ENCODE assay signal across 14 mouse cellular contexts in genomic region chr17:30360654-30361053, GRCm38 (mm10).
DNase-seq lines count a peak whose midpoint lies in the region; ATAC-seq lines count a peak whose summit lies in the region.
"Had no signal": no experiment of that assay in that cellular context is flagged by ENCODE, and none has a peak within 500 bp of the region (broad histone marks: within the 10 kb centered on the region; RNA-seq: fewer than 3 reads in every experiment).

No protein-coding gene starts in this region.

- H3K9ac ChIP-seq in lung, embryonic 15.5 days = no peak overlapping the region
- H3K9ac ChIP-seq in intestine, embryonic 16.5 days (ENCODE audit: low read depth, low read length) = no peak overlapping the region
- no peak overlapping the region for H3K9ac ChIP-seq in stomach, embryonic 16.5 days (ENCODE audit: low read length)
- H3K9ac ChIP-seq: limb, embryonic 15.5 days had no signal

- no peaks in the 10 kb centered on the region for H3K27me3 ChIP-seq in lung, embryonic 15.5 days
- H3K27me3 ChIP-seq in intestine, embryonic 16.5 days (replicated peaks; ENCODE audit: control insufficient read depth, insufficient read depth, low read length) = no peaks in the 10 kb centered on the region
- H3K27me3 ChIP-seq in stomach, embryonic 16.5 days (ENCODE audit: control insufficient read depth, insufficient read depth, low read length) = no peaks in the 10 kb centered on the region
- H3K27me3 ChIP-seq: limb, embryonic 15.5 days had no signal

- intact Hi-C loops in gastrocnemius, postnatal 36 days (cut with DNase I) = no loop called here

- DNase-seq in gastrocnemius, adult 18-20 months (ENCODE audit: low spot score) = peak; percentile 50
- DNase-seq in gastrocnemius, postnatal 36 days = no peak
- DNase-seq in lung, postnatal 4 days = no peak
- DNase-seq in right cerebral cortex, postnatal 36 days (ENCODE audit: low spot score in 2 of 2) = no peak
- no peak for DNase-seq in adrenal gland, postnatal 14 days
- DNase-seq: heart, postnatal 10 days; layer of hippocampus, postnatal 36 days; right cerebral cortex, postnatal 14 days had no signal

- no peak overlapping the region for H3K4me2 ChIP-seq in lung, embryonic 15.5 days
- no peak overlapping the region; the same call in 1 of the 2 replicates for H3K4me2 ChIP-seq in intestine, embryonic 16.5 days (ENCODE audit: low read depth, low read length)
- H3K4me2 ChIP-seq in stomach, embryonic 16.5 days (ENCODE audit: low read depth, low read length) = no peak overlapping the region
- H3K4me2 ChIP-seq: limb, embryonic 15.5 days had no signal

- ATAC-seq in lung, embryonic 15.5 days (ENCODE audit: borderline replicate concordance, extremely low read depth, low FRiP score, low TSS enrichment) = peak; percentile 80
- peak; percentile 86 for ATAC-seq in intestine, embryonic 16.5 days
- ATAC-seq in stomach, embryonic 16.5 days (ENCODE audit: insufficient read depth, low FRiP score) = peak; percentile 56; the same call in 1 of the 2 replicates
- ATAC-seq: forebrain, embryonic 16.5 days; midbrain, embryonic 16.5 days had no signal

- H3K4me3 ChIP-seq in lung, embryonic 15.5 days = no peak overlapping the region
- H3K4me3 ChIP-seq in intestine, embryonic 16.5 days (ENCODE audit: low read length) = no peak overlapping the region
- H3K4me3 ChIP-seq in stomach, embryonic 16.5 days (replicated peaks; ENCODE audit: low read length) = no peak overlapping the region
- H3K4me3 ChIP-seq: limb, embryonic 15.5 days had no signal

- H3K27ac ChIP-seq in lung, embryonic 15.5 days = no peak overlapping the region
- 0 out of 2 replicates have a peak overlapping the region, but pooled peaks have one; percentile 26 for H3K27ac ChIP-seq in intestine, embryonic 16.5 days (ENCODE audit: low read length)
- H3K27ac ChIP-seq in stomach, embryonic 16.5 days (ENCODE audit: low read length) = peak overlapping the region; percentile 42; the same call in 1 of the 2 replicates
- H3K27ac ChIP-seq: limb, embryonic 15.5 days had no signal

- no peaks in the 10 kb centered on the region for H3K9me3 ChIP-seq in lung, embryonic 15.5 days
- no peaks in the 10 kb centered on the region for H3K9me3 ChIP-seq in intestine, embryonic 16.5 days (ENCODE audit: control insufficient read depth, low read length)
- no peaks in the 10 kb centered on the region for H3K9me3 ChIP-seq in stomach, embryonic 16.5 days (replicated peaks; ENCODE audit: control insufficient read depth, low read length)
- H3K9me3 ChIP-seq: limb, embryonic 15.5 days had no signal

- 19% methylated on average over 1 of the region's 1 CpGs for WGBS in lung, embryonic 15.5 days
- 7% methylated on average over 1 of the region's 1 CpGs for WGBS in intestine, embryonic 16.5 days
- 22% methylated on average over 1 of the region's 1 CpGs for whole genome bisulfite sequencing in stomach, embryonic 16.5 days

- H3K4me1 ChIP-seq in lung, embryonic 15.5 days = 0 out of 2 replicates have a peak, but pooled peaks cover 5% of the 10 kb centered on the region
- H3K4me1 ChIP-seq in intestine, embryonic 16.5 days (ENCODE audit: control insufficient read depth, insufficient read depth, low read length) = peaks cover 16% of the 10 kb centered on the region
- H3K4me1 ChIP-seq in stomach, embryonic 16.5 days (ENCODE audit: control insufficient read depth, insufficient read depth, low read length) = peaks cover 13% of the 10 kb centered on the region

- H3K36me3 ChIP-seq in lung, embryonic 15.5 days = no peaks in the 10 kb centered on the region
- H3K36me3 ChIP-seq in intestine, embryonic 16.5 days (ENCODE audit: control insufficient read depth, insufficient read depth, low read length) = no peaks in the 10 kb centered on the region
- H3K36me3 ChIP-seq in stomach, embryonic 16.5 days (ENCODE audit: control insufficient read depth, insufficient read depth, low read length) = no peaks in the 10 kb centered on the region
- H3K36me3 ChIP-seq: limb, embryonic 15.5 days had no signal
